Comparison of ENCODE assay signal across 10 mouse cellular contexts in genomic region chr8:90871375-90872080, GRCm38 (mm10). TPM values are rescaled to one million over a fixed set of nuclear protein-coding genes. Genes with fewer than 3 reads are reported as not detected.
A peak's percentile ranks its signal among the peaks of the same experiment; 100 is the strongest.
DNase-seq lines count a peak whose midpoint lies in the region; ATAC-seq and TF ChIP-seq lines count a peak whose summit lies in the region.
"Had no signal": no experiment of that assay in that cellular context is flagged by ENCODE, and none has a peak within 500 bp of the region (broad histone marks: within the 10 kb centered on the region; RNA-seq: fewer than 3 reads in every experiment).

No protein-coding gene starts in this region.

- H3K4me1 ChIP-seq in forebrain, embryonic 12.5 days = peaks cover 56% of the 10 kb centered on the region
- H3K4me1 ChIP-seq in forebrain, postnatal 0 days (ENCODE audit: insufficient read depth) = peaks cover 15% of the 10 kb centered on the region; the same call in 1 of the 2 replicates
- H3K4me1 ChIP-seq in lung, postnatal 0 days (ENCODE audit: insufficient read depth, low read depth, low read length) = peaks cover 20% of the 10 kb centered on the region

- no peaks in the 10 kb centered on the region for H3K36me3 ChIP-seq in forebrain, embryonic 12.5 days (replicated peaks)
- no peaks in the 10 kb centered on the region for H3K36me3 ChIP-seq in forebrain, postnatal 0 days (ENCODE audit: insufficient read depth)
- H3K36me3 ChIP-seq in lung, postnatal 0 days (ENCODE audit: insufficient read depth, low read length) = no peaks in the 10 kb centered on the region

- no peak overlapping the region for H3K4me3 ChIP-seq in forebrain, embryonic 12.5 days (replicated peaks)
- no peak overlapping the region for H3K4me3 ChIP-seq in forebrain, postnatal 0 days (ENCODE audit: low read depth, low read length)
- H3K4me3 ChIP-seq in lung, postnatal 0 days (ENCODE audit: low read depth, low read length) = no peak overlapping the region
- H3K4me3 ChIP-seq: layer of hippocampus, adult 2 months had no signal

- H3K27me3 ChIP-seq in forebrain, embryonic 12.5 days = no peaks in the 10 kb centered on the region
- no peaks in the 10 kb centered on the region for H3K27me3 ChIP-seq in forebrain, postnatal 0 days (ENCODE audit: insufficient read depth, low read length)
- no peaks in the 10 kb centered on the region for H3K27me3 ChIP-seq in lung, postnatal 0 days (replicated peaks; ENCODE audit: insufficient read depth, low read length)

- DNase-seq in forebrain, postnatal 0 days = no peak
- DNase-seq in urinary bladder, postnatal 14 days (ENCODE audit: low spot score) = peak; percentile 56
- DNase-seq in urinary bladder, postnatal 4 days (ENCODE audit: low spot score in 2 of 2) = no peak
- peak; percentile 61 for DNase-seq in lung, postnatal 0 days (ENCODE audit: low spot score)
- no peak for DNase-seq in thymus, postnatal 10 days (ENCODE audit: low spot score in 2 of 2)
- DNase-seq in Muller cell, postnatal 12 days (ENCODE audit: inconsistent ontology term) = no peak
- no peak for DNase-seq in embryo, embryonic 9.5 days (ENCODE audit: extremely low spot score)

- H3K9ac ChIP-seq in forebrain, embryonic 12.5 days = no peak overlapping the region
- H3K9ac ChIP-seq in forebrain, postnatal 0 days = no peak overlapping the region
- no peak overlapping the region for H3K9ac ChIP-seq in lung, postnatal 0 days (replicated peaks; ENCODE audit: low read depth)

- H3K4me2 ChIP-seq in forebrain, embryonic 12.5 days = no peak overlapping the region
- no peak overlapping the region for H3K4me2 ChIP-seq in forebrain, postnatal 0 days (ENCODE audit: low read depth)
- H3K4me2 ChIP-seq in lung, postnatal 0 days (replicated peaks; ENCODE audit: low read depth, low read length) = no peak overlapping the region

- no peak for TF ChIP-seq CTCF in forebrain, postnatal 0 days (IDR thresholded peaks at IDR 0.05; ENCODE audit: low read depth)
- TF ChIP-seq CTCF in lung, postnatal 0 days (IDR thresholded peaks at IDR 0.05) = no peak

- H3K27ac ChIP-seq in forebrain, embryonic 12.5 days = peak overlapping the region; percentile 26; the same call in 1 of the 2 replicates
- H3K27ac ChIP-seq in forebrain, postnatal 0 days (ENCODE audit: low read depth, low read length) = no peak overlapping the region
- no peak overlapping the region for H3K27ac ChIP-seq in lung, postnatal 0 days (ENCODE audit: low read length)
- H3K27ac ChIP-seq: macrophage had no signal

- ATAC-seq in forebrain, embryonic 12.5 days (ENCODE audit: low FRiP score) = no peak
- no peak for ATAC-seq in forebrain, postnatal 0 days
- ATAC-seq in lung, postnatal 0 days = no peak

- no peaks in the 10 kb centered on the region for H3K9me3 ChIP-seq in forebrain, embryonic 12.5 days
- no peaks in the 10 kb centered on the region for H3K9me3 ChIP-seq in forebrain, postnatal 0 days (ENCODE audit: low read length)
- no peaks in the 10 kb centered on the region for H3K9me3 ChIP-seq in lung, postnatal 0 days (ENCODE audit: low read length)

- WGBS in forebrain, embryonic 12.5 days = 67% methylated on average over 6 of the region's 6 CpGs
- WGBS in forebrain, postnatal 0 days = 26% methylated on average over 6 of the region's 6 CpGs
- WGBS in lung, postnatal 0 days = 37% methylated on average over 6 of the region's 6 CpGs

- no peak for TF ChIP-seq EP300 in lung, postnatal 0 days (IDR thresholded peaks at IDR 0.05)

RNA-seq across cellular contexts. Expression of gene Chd9, which starts 43.4 kb away (rescaled TPM):
- polyA plus RNA-seq in forebrain, embryonic 12.5 days (2016; fragmentation: Nextera tagmentation; extraction: Ambion mirVana) = 72.0 and 73.3 TPM in 2 replicates
- total RNA-seq in forebrain, postnatal 0 days (2014; rRNA removed) = 49.5 and 74.5 TPM in 2 replicates
- 48.4 and 73.6 TPM in 2 replicates for polyA plus RNA-seq in forebrain, postnatal 0 days (2015; fragmentation: Nextera tagmentation; extraction: Ambion mirVana)
- polyA plus RNA-seq in lung, postnatal 0 days (2015; fragmentation: Nextera tagmentation; extraction: Ambion mirVana) = 110 and 122 TPM in 2 replicates

RNA-seq across cellular contexts. Expression of gene Gm19935, which starts 54.3 kb away (rescaled TPM):
- polyA plus RNA-seq in forebrain, embryonic 12.5 days (2016; fragmentation: Nextera tagmentation; extraction: Ambion mirVana) = not detected in 2 replicates
- total RNA-seq in forebrain, postnatal 0 days (2014; rRNA removed) = 2.5 and 5.0 TPM in 2 replicates
- 2.9 and 4.6 TPM in 2 replicates for polyA plus RNA-seq in forebrain, postnatal 0 days (2015; fragmentation: Nextera tagmentation; extraction: Ambion mirVana)
- 9.9 and 10.8 TPM in 2 replicates for polyA plus RNA-seq in lung, postnatal 0 days (2015; fragmentation: Nextera tagmentation; extraction: Ambion mirVana)
- polyA plus RNA-seq: macrophage had no signal

Comparison
In these comparisons a context has a peak if more than half of its experiments do, and no peak if none do; other contexts are left out.
1. DNase-seq: peak in urinary bladder, postnatal 14 days (single experiment) and lung, postnatal 0 days (single experiment); none in forebrain, postnatal 0 days (single experiment), urinary bladder, postnatal 4 days (0 of 2), thymus, postnatal 10 days (0 of 2), Muller cell, postnatal 12 days (single experiment) and embryo, embryonic 9.5 days (single experiment).